Mouse (Mus musculus) ES-E14 (cell line): ENCODE measurements around the gene Eif4g3.

Experiments
- HCFC1 ChIP-seq: IDR thresholded peaks from 2 replicates; pipeline ENCODE4 v1.6.1; 2012; ENCODE audit warnings: low read length, inconsistent platforms, borderline replicate concordance; ENCODE audit not compliant: insufficient read depth
- MAFK ChIP-seq: IDR thresholded peaks from 2 replicates; pipeline ENCODE4 v1.6.1; 2014; ENCODE audit warnings: mild to moderate bottlenecking, low read depth, low read length, inconsistent platforms; ENCODE audit not compliant: insufficient read depth

DNA sequence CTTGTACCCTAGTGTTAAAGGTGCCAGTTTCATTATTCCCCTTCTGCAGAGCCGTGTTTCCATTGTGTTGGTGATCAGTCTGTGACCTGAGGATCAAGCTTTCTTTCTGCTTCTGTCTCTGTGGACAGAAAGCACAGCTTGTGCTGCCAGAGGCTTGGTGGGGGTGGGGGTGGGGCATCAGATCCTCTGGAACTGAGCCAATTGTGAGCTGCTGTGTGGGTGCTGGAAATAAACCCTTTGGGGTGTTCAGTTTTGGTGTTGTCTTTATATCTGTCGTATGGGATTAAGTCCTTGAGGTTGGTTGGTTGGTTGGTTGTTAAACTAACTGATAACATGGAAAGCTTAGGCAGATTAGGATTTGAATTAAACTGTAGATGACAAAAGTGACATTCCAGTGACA, 171.0 kb downstream of the Eif4g3 start:
- TF ChIP-seq HCFC1, result no peak
- TF ChIP-seq MAFK, result no peak
